Comparison of ENCODE assay signal across 15 mouse cellular contexts in genomic region chr8:48797955-48798359, GRCm38 (mm10). TPM values are rescaled to one million over a fixed set of nuclear protein-coding genes. Genes with fewer than 3 reads are reported as not detected.
DNase-seq lines count a peak whose midpoint lies in the region; ATAC-seq lines count a peak whose summit lies in the region.
"Had no signal": no experiment of that assay in that cellular context is flagged by ENCODE, and none has a peak within 500 bp of the region (broad histone marks: within the 10 kb centered on the region; RNA-seq: fewer than 3 reads in every experiment).

No protein-coding gene starts in this region.

- ATAC-seq in midbrain, embryonic 11.5 days (ENCODE audit: low FRiP score) = 0 out of 2 replicates have a peak, but pooled peaks have one; percentile 30
- ATAC-seq in hindbrain, embryonic 16.5 days = peak; percentile 62
- ATAC-seq in stomach, embryonic 15.5 days (ENCODE audit: insufficient read depth, low FRiP score, low read depth) = peak; percentile 50; the same call in 1 of the 2 replicates

- no peaks in the 10 kb centered on the region for H3K36me3 ChIP-seq in midbrain, embryonic 11.5 days (ENCODE audit: control insufficient read depth, insufficient read depth, low read length)
- no peaks in the 10 kb centered on the region for H3K36me3 ChIP-seq in midbrain, embryonic 10.5 days
- H3K36me3 ChIP-seq in hindbrain, embryonic 16.5 days (ENCODE audit: control insufficient read depth, insufficient read depth, low read length) = no peaks in the 10 kb centered on the region
- no peaks in the 10 kb centered on the region for H3K36me3 ChIP-seq in stomach, embryonic 15.5 days
- H3K36me3 ChIP-seq: liver, embryonic 15.5 days had no signal

- H3K9me3 ChIP-seq in midbrain, embryonic 11.5 days (ENCODE audit: control insufficient read depth, low read length) = no peaks in the 10 kb centered on the region
- H3K9me3 ChIP-seq in midbrain, embryonic 10.5 days (replicated peaks) = no peaks in the 10 kb centered on the region
- no peaks in the 10 kb centered on the region for H3K9me3 ChIP-seq in hindbrain, embryonic 16.5 days (ENCODE audit: control insufficient read depth, low read length)
- no peaks in the 10 kb centered on the region for H3K9me3 ChIP-seq in stomach, embryonic 15.5 days
- H3K9me3 ChIP-seq: liver, embryonic 15.5 days had no signal

- 73% methylated on average over 5 of the region's 5 CpGs for WGBS in midbrain, embryonic 11.5 days
- WGBS in midbrain, embryonic 10.5 days = 85% methylated on average over 5 of the region's 5 CpGs
- WGBS in hindbrain, embryonic 16.5 days = 37% methylated on average over 5 of the region's 5 CpGs
- WGBS in stomach, embryonic 15.5 days = 53% methylated on average over 5 of the region's 5 CpGs

- H3K9ac ChIP-seq in midbrain, embryonic 11.5 days (ENCODE audit: low read length) = no peak overlapping the region
- H3K9ac ChIP-seq in hindbrain, embryonic 16.5 days (ENCODE audit: low read depth, low read length) = no peak overlapping the region
- no peak overlapping the region for H3K9ac ChIP-seq in stomach, embryonic 15.5 days
- H3K9ac ChIP-seq: liver, embryonic 15.5 days had no signal

- H3K4me1 ChIP-seq in midbrain, embryonic 11.5 days (ENCODE audit: control insufficient read depth, insufficient read depth, low read length) = peaks cover 8% of the 10 kb centered on the region; the same call in 1 of the 2 replicates
- peaks cover 19% of the 10 kb centered on the region for H3K4me1 ChIP-seq in midbrain, embryonic 10.5 days
- no peaks in the 10 kb centered on the region for H3K4me1 ChIP-seq in hindbrain, embryonic 16.5 days (ENCODE audit: control insufficient read depth, insufficient read depth, low read depth, low read length)
- peaks cover 3% of the 10 kb centered on the region; the same call in 1 of the 2 replicates for H3K4me1 ChIP-seq in stomach, embryonic 15.5 days
- H3K4me1 ChIP-seq: liver, embryonic 15.5 days had no signal

- H3K4me3 ChIP-seq in midbrain, embryonic 11.5 days (ENCODE audit: low read depth, low read length) = no peak overlapping the region
- H3K4me3 ChIP-seq in midbrain, embryonic 10.5 days = no peak overlapping the region
- H3K4me3 ChIP-seq in hindbrain, embryonic 16.5 days (ENCODE audit: low read length) = no peak overlapping the region
- H3K4me3 ChIP-seq in stomach, embryonic 15.5 days (replicated peaks) = no peak overlapping the region
- H3K4me3 ChIP-seq: liver, embryonic 15.5 days had no signal

- no peaks in the 10 kb centered on the region for H3K27me3 ChIP-seq in midbrain, embryonic 11.5 days (ENCODE audit: control insufficient read depth, insufficient read depth, low read length)
- no peaks in the 10 kb centered on the region for H3K27me3 ChIP-seq in midbrain, embryonic 10.5 days (ENCODE audit: low read depth, poor library complexity, severe bottlenecking)
- H3K27me3 ChIP-seq in hindbrain, embryonic 16.5 days (replicated peaks; ENCODE audit: control insufficient read depth, insufficient read depth, low read length) = no peaks in the 10 kb centered on the region
- no peaks in the 10 kb centered on the region for H3K27me3 ChIP-seq in stomach, embryonic 15.5 days (replicated peaks)
- H3K27me3 ChIP-seq: liver, embryonic 15.5 days had no signal

- H3K27ac ChIP-seq in midbrain, embryonic 11.5 days (ENCODE audit: low read depth, low read length) = no peak overlapping the region
- H3K27ac ChIP-seq in midbrain, embryonic 10.5 days (replicated peaks) = no peak overlapping the region
- H3K27ac ChIP-seq in hindbrain, embryonic 16.5 days (ENCODE audit: low read depth, low read length) = no peak overlapping the region
- no peak overlapping the region for H3K27ac ChIP-seq in stomach, embryonic 15.5 days
- H3K27ac ChIP-seq: liver, embryonic 15.5 days had no signal

- peak; percentile 8 to 10 for DNase-seq in cerebellum, postnatal 10 days
- DNase-seq in cerebellum, adult 9-10 months = no peak
- DNase-seq in midbrain, embryonic 11.5 days (ENCODE audit: low spot score, missing footprints) = no peak
- DNase-seq in midbrain, embryonic 10.5 days (ENCODE audit: low spot score) = no peak
- no peak for DNase-seq in thymus, adult 18-20 months
- no peak for DNase-seq in cerebellum, postnatal 25 days
- DNase-seq: cerebellum, adult 2 months; heart, postnatal 14 days; kidney, adult 18-20 months; lung, postnatal 36 days; spleen, adult 18-20 months; thymus, adult 2 months had no signal

- no peak overlapping the region for H3K4me2 ChIP-seq in midbrain, embryonic 11.5 days
- no peak overlapping the region for H3K4me2 ChIP-seq in hindbrain, embryonic 16.5 days (ENCODE audit: low read length)
- H3K4me2 ChIP-seq in stomach, embryonic 15.5 days = no peak overlapping the region
- H3K4me2 ChIP-seq: liver, embryonic 15.5 days had no signal

RNA-seq across cellular contexts. Expression of gene Tenm3, which starts 45.8 kb away (rescaled TPM):
- polyA plus RNA-seq in midbrain, embryonic 11.5 days (2014; fragmentation: Nextera tagmentation; extraction: Ambion mirVana) = 38.2 and 39.6 TPM in 2 replicates
- 33.6 and 38.5 TPM in 2 replicates for polyA plus RNA-seq in midbrain, embryonic 10.5 days (2016; fragmentation: Nextera tagmentation; extraction: Ambion mirVana)
- polyA plus RNA-seq in hindbrain, embryonic 16.5 days (2015; fragmentation: Nextera tagmentation; extraction: Ambion mirVana) = 24.2 and 26.1 TPM in 2 replicates
- 14.6 and 16.0 TPM in 2 replicates for polyA plus RNA-seq in stomach, embryonic 15.5 days (2015; fragmentation: Nextera tagmentation; extraction: Ambion mirVana)

Comparison
In these comparisons a context has a peak if more than half of its experiments do, and no peak if none do; other contexts are left out.
1. DNase-seq: peak in cerebellum, postnatal 10 days (2 of 2); none in cerebellum, adult 9-10 months (single experiment), midbrain, embryonic 11.5 days (single experiment), midbrain, embryonic 10.5 days (single experiment), thymus, adult 18-20 months (0 of 2) and cerebellum, postnatal 25 days (0 of 2).
2. Peak in every context shown above with its lines, with median percentiles within 50 percentile points of each other: ATAC-seq.